Mouse (Mus musculus) frontal cortex, adult 2 months (tissue): Measurements from ENCODE around the gene Brf1. TPM values are rescaled to one million over a fixed set of nuclear protein-coding genes. Genes with fewer than 3 reads are reported as not detected.

Experiments
- DNase-seq, 2 experiments: peaks; one replicate each; pipeline ENCODE4 v3.0.0; 2022; ENCODE audit warnings: low spot score in 1 of 2; ENCODE audit errors: extremely low spot score in 1 of 2
- polyA plus RNA-seq: library from polyadenylated mRNA; depleted of rRNA; stranded (reverse); fragments of >200 nt; gene quantifications from 2 replicates; pipeline ENCODE4 v1.2.3, GENCODE M21; 2012

Gene Brf1
- polyA plus RNA-seq, 1 experiment, result 51.5 TPM

GRCm38 (mm10) chr12:112941156-112941775, 59.2 kb downstream of the Brf1 start:
- no peak for DNase-seq

DNA sequence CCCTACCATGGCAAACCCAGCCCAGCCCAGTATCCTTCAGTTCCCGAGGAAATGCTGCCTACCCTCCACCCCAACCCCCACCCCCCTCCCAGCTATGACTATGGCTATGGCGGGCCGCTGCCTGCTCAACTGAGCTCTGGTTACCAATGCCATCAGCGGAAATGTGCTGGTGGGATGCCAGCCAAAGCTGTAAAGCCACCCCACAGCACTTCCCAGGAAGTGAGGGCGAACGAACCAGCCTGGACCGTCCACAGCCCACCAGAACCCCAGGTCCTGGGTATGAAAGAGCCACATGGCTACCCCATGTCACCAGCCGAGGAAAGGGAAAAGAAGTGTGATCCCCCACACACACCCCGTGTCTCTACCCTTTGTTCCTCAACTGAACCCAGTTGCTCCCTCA, 59.8 kb downstream of the Brf1 start:
- no peak for DNase-seq

DNA sequence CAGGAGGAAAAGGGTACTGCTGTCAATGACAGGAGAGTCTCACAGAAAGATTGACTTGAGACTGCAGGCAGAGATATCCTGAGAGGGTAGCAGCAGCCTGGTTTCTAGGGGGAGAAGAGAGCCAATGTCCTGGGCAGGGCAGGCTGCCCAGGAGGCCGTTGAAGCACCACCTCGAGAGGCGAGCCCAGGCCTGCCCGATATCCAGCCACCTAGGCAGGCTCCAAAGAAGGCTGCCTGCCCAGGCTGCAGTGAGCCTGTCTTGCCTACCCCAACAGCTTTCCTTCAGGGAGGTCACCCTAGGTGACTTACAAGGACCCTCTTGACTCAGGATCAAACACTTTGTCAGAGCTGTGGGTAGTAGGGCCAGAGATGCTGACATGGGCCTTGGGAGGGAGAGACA, 60.3 kb downstream of the Brf1 start:
- no peak for DNase-seq

GRCm38 (mm10) chr12:112938873-112939565, 61.5 kb downstream of the Brf1 start:
- DNase-seq, result no peak

DNA sequence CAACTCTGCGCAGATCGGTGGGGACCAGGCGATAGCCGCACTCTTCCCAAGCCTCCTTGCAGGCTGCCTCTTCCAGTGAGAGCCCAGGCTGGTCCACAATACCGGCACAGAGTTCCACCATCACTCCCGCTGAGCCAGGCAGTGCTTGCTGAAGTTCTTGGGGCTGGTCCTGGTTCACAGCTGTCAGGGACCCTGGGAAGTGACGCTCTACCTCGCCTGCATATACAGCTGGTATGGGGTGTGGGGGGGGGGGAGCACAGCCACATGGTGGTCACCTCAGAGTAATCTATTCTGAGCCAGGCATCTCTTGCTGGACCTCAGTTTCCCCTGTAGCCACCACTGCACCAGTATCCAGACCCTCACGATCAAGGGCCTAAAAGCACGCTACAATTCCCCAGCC, 62.1 kb downstream of the Brf1 start:
- DNase-seq, result no peak

- DNase-seq, result peak in 1 of 2 experiments; percentile 61
Measured at GRCm38 (mm10) chr12:112937906-112938305, 62.6 kb downstream of the Brf1 start.

DNA sequence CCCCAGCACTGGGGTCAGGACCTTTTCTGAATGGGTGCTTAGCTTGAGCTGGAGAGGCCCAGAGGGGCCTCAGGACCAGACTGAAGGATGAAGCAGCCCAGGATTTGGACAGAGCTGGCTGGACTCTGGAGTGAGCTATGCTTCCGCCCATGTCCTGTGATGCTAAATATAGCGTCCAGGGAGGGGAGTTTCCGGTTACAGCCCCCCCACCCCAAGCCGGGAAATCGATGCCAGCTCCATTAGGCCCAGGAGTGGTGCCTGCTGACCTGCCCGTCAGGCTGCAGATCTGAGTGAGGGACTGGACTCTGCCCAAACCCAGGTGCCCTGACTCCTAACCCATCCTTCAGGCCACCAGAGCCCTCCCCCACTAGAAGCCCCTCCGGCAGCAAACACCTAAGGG, 67.9 kb downstream of the Brf1 start:
- no peak for DNase-seq

- peak in 1 of 2 experiments; percentile 77 for DNase-seq
Measured at GRCm38 (mm10) chr12:112929562-112930352, 70.7 kb downstream of the Brf1 start, which contains the start of gene Jag2. Gene Jag2, minus strand, starts transcription at chr12:112929776.

GRCm38 (mm10) chr12:112928401-112929241, 71.9 kb downstream of the Brf1 start:
- peak in 1 of 2 experiments; percentile 65 for DNase-seq

DNA sequence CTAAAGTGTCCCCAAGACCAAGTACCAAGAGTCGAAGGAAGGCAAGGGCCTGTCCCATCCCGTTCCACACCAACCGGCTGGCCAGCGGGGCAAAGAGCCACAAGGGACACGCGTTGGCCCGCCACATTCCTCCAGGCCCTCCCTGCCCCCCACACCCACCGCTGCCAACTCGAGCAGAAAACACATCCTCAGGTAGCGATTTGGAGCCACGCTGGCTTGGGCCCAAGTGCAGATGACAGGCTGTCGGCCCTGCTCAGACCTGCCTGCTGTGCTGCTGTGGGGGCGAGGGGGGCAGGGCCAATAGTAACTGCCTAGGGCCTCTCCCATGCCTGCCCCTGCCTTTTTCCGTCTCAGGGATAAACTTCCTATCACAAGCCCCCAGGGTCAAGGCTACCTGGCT, 73.2 kb downstream of the Brf1 start:
- DNase-seq, result no peak

- no peak for DNase-seq
Measured at GRCm38 (mm10) chr12:112925950-112926349, 74.6 kb downstream of the Brf1 start.

- DNase-seq, result no peak
Measured at GRCm38 (mm10) chr12:112922541-112922940, 78.0 kb downstream of the Brf1 start.

GRCm38 (mm10) chr12:112921518-112921917, 79.0 kb downstream of the Brf1 start:
- no peak for DNase-seq

GRCm38 (mm10) chr12:112917906-112918305, 82.6 kb downstream of the Brf1 start:
- DNase-seq, result no peak

GRCm38 (mm10) chr12:112917486-112917885, 83.0 kb downstream of the Brf1 start:
- DNase-seq, result no peak

DNA sequence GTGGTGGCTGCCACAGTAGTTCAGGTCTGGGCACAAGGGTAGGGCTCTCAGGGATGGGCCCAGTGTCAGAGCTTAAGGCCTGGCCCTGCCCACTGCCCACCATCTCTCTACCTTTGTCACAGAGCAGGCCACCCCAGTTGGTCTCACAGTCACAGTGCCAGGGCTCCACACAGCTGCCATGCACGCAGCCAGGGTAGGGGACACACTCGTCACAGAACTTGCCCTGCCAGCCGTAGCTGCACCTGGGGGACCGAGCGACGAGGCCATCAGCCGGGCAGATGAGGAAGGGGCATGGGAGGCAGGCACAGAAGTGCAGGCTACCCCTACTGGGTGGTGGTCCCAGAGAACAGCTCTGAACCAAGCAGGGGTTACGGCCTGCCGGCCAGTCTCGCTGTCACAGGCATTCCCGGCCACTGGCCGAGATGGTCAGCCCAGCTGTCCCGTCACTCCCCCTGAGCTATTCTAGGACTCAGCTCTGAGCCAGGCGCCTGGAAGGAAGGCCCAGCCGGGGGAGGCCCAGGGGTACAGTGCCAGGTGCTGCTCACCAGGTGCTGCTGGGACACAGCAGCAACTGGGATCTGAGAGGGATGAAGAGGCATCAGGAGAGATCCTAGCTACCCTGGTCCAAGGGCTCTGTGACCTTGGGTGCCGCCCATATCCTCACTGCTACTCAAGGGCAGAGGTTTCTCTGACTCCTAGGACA, 83.7 kb downstream of the Brf1 start:
- no peak for DNase-seq

DNA sequence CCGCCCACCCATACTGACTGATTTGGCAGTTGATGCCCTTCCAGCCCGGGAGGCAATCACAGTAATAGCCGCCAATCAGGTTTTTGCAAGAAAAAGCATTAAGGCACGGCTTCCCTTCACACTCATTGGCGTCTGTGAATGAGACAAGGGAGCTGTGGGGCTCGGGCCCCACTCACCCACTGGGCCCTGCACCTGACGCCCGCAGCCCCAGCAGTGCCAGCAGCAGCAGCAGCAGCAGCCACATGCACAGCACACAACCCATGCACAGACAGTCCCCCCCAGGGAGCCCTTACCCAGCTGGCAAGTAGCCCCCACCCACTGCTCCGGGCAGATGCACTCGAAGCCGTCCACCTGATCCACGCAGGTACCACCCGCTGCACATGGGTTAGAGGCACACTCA, 84.9 kb downstream of the Brf1 start:
- no peak for DNase-seq

GRCm38 (mm10) chr12:112914527-112914926, 86.0 kb downstream of the Brf1 start:
- no peak for DNase-seq

DNA sequence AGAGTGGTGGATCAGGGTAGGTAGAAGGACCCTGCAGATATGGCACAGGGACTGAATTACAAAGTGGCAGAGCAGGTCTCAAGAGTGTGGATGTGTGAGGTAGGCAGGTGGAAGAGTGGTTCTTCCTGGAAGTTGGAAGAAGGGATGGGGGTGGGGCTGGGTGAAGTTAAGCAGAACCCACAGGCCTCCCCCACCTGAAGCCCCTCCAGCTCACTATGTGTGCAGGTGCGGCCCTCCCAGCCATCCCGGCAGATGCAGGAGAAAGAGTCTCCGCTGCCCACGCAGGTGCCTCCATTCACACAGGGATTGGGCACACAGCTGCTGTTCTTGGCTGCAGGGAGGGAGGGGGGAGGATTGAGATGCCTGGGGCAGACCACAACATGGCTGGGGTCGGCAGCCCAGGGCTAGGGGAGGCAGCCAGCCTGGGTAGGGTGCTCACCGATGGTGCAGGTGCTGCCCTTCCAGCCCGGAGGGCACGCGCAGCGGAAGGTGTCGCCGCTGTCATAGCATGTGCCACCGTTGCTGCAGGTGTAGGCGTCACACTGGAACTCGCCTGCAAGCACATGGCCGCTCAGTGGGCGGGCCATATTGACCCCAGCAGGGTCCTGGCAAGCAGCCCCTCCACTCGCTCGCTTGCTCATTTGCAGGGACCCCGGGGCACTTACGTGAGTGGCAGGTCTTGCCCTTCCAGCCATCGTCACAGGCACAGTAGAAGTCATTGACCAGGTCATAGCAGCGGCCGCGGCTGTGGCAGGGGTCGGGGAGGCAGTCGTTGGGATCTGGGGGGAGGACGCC, 87.4 kb downstream of the Brf1 start:
- no peak for DNase-seq
